Mouse (Mus musculus) hindbrain, embryonic 11.5 days (tissue): ENCODE measurements around the gene Pdcd4. TPM values are rescaled to one million over a fixed set of nuclear protein-coding genes. Genes with fewer than 3 reads are reported as not detected.
"Not testable (repeated sequence)": the region's sequence is repeated elsewhere in the genome, so short reads cannot be mapped to it uniquely, and the experiment has no call there.

Experiments used
- ATAC-seq: fragments of 200-750 bp; cut with Nextera tagmentation; 2 replicates; pipeline ENCODE4 v1.8.0; 2017; ENCODE audit warnings: mild to moderate bottlenecking, moderate TSS enrichment, moderate library complexity; ENCODE audit not compliant: low FRiP score
- DNase-seq: peaks from one replicate; pipeline ENCODE4 v3.0.0-alpha.2; 2015; ENCODE audit warnings: low spot score
- H3K27ac ChIP-seq: fragments of 300-500 bp; sonication (generic); 2 replicates; pipeline ENCODE4 v1.5.1; 2014; ENCODE audit warnings: mild to moderate bottlenecking, low read depth, low read length
- H3K27me3 ChIP-seq: fragments of 300-500 bp; sonication (generic); 2 replicates; pipeline ENCODE4 v1.6.1; 2014; ENCODE audit warnings: mild to moderate bottlenecking, low read length, moderate library complexity, mixed read lengths; ENCODE audit not compliant: control insufficient read depth, insufficient read depth
- H3K36me3 ChIP-seq: fragments of 300-500 bp; sonication (generic); 2 replicates; pipeline ENCODE4 v1.6.1; 2014; ENCODE audit warnings: mild to moderate bottlenecking, low read length, moderate library complexity, mixed read lengths; ENCODE audit not compliant: control insufficient read depth, insufficient read depth
- H3K4me1 ChIP-seq: fragments of 300-500 bp; sonication (generic); replicated peaks from 2 replicates; pipeline ENCODE4 v1.6.1; 2014; ENCODE audit warnings: low read length, mixed read lengths; ENCODE audit not compliant: control insufficient read depth, insufficient read depth
- H3K4me2 ChIP-seq: fragments of 300-500 bp; sonication (generic); replicated peaks from 2 replicates; pipeline ENCODE4 v1.6.1; 2014; ENCODE audit warnings: mild to moderate bottlenecking, low read depth, low read length
- H3K4me3 ChIP-seq: fragments of 300-500 bp; sonication (generic); 2 replicates; pipeline ENCODE4 v1.5.1; 2014; ENCODE audit warnings: low read depth, low read length
- H3K9ac ChIP-seq: fragments of 300-500 bp; sonication (generic); 2 replicates; pipeline ENCODE4 v1.6.1; 2014; ENCODE audit warnings: low read depth, low read length
- H3K9me3 ChIP-seq: fragments of 300-500 bp; sonication (generic); 2 replicates; pipeline ENCODE4 v1.6.1; 2016; ENCODE audit warnings: low read length; ENCODE audit not compliant: control insufficient read depth
- WGBS: fragments of 180-500 bp; shearing (Covaris S2); extraction: QIAGEN DNeasy Blood & Tissue Kit; methylation state at CpG from one replicate; pipeline ENCODE4 v1.1.7; 2014; 5-methylcytosine and 5-hydroxymethylcytosine counted together
- polyA plus RNA-seq: library from polyadenylated mRNA; unstranded; fragments of >200 nt; fragmentation: Nextera tagmentation; extraction: Ambion mirVana; gene quantifications from 2 replicates; pipeline ENCODE4 v1.2.1, GENCODE M21; 2014

Pdcd4 gene
- polyA plus RNA-seq, 1 experiment from 2014 or later, result 82.4 TPM

DNA sequence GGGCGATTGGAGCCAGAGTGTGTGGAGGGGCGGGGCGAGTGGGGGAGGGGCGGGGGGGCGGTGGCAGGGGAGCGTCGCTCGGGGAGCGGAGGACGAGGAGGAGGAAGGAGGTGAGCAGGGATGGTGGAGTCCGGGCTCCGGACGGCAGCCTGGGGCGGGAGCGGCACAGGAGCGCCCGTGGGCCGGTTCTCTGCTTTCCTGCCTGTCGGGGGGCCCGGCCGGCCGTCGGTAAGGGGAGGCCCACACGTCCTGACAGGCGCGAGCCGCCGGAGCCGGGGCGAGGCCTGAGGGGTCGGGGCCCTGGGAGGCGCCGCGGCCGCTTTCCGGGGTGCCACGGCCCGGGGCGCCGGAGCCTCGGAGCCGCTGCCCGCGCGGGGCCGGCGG, 52.7 kb downstream of the Pdcd4 start:
- Histone ChIP-seq H3K4me1 (no peaks in the 10 kb centered on the region; the same call in 1 of the 2 replicates), H3K9me3 (no peaks in the 10 kb centered on the region), H3K27ac (peak overlapping the region; percentile 94), H3K4me3 (peak overlapping the region; percentile 87), H3K27me3 (no peaks in the 10 kb centered on the region), H3K4me2 (peak overlapping the region; percentile 49; the same call in 1 of the 2 replicates), H3K36me3 (no peaks in the 10 kb centered on the region), H3K9ac (peak overlapping the region; percentile 93)
- DNase-seq, result no peak
- WGBS, result 0% methylated on average over 24 of the region's 47 CpGs
- ATAC-seq, result no peak; the same call in 1 of the 2 replicates

DNA sequence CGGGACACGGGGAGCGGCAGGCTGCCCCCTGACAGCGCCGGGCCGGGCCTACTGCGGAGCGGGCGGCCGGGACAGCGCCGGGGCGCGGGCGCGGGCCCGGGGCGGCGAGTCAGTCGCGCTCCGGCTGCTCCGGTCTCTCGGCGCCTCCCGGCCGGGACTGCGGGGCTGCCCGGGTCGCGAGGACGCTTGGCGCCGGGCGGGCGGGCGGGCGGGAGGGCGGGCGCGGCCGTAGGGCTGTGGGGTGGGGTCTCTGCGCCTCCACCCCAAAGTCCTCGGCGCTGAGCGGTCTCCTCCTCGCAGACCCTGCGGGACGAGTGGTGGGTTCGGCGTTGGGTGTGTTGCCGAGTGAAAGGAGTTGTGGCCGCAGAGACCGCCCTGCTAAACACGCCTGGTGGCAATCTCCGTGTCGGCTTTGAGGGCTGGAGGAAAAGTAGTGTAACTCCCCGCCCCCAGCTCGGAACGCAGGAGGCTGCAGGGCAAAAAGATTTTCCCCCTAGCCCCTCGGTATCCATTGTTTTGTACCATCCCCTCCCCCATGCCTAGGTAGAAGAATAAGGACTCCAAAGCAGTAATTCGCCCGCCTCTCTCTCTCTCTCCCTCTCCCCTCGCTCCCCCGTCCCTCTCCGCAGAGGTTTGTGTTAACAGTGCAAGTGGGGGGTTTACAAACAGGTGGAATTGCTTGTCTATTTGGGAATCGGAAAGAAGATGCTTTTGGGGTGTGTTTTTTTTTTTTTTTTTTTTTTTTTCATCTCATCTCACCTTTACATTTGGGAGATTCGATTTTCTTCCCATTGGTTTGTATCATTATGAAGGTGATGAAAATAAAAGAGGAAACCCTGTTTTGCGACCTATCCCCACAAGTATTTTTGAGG, 53.4 kb downstream of the Pdcd4 start:
- H3K4me3 ChIP-seq, result peak overlapping the region; percentile 87
- ATAC-seq (peak; percentile 30), DNase-seq (peak; percentile 77)
- H3K27ac ChIP-seq, result peak overlapping the region; percentile 94
- H3K4me2 ChIP-seq, result peak overlapping the region; percentile 49
- H3K9ac ChIP-seq, result peak overlapping the region; percentile 93
- no peaks in the 10 kb centered on the region; the same call in 1 of the 2 replicates for H3K4me1 ChIP-seq
- no peaks in the 10 kb centered on the region for H3K36me3 ChIP-seq
- 2% methylated on average over 29 of the region's 69 CpGs for WGBS
- no peaks in the 10 kb centered on the region for H3K27me3 ChIP-seq
- no peaks in the 10 kb centered on the region for H3K9me3 ChIP-seq

DNA sequence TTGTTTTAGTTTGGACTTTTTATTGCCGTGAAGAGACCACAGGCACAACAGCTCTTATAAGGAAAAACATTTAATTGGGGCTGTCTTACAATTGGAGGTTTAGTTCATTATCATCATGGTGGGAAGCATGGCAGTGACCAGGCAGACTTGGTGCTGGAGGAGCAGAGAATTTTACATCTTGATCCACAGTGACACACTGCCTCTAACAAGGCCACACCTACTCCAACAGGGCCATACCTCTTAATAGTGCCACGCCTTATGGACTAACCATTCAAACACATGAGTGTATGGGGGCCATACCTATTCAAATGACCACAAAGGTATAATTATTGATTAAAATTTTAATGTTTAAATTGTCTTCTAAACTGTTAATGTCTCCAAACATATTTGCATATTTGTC, 65.5 kb downstream of the Pdcd4 start:
- no peaks in the 10 kb centered on the region for H3K9me3 ChIP-seq
- DNase-seq, result no peak
- no peaks in the 10 kb centered on the region for H3K36me3 ChIP-seq
- WGBS, result 94% methylated on average over 2 of the region's 2 CpGs
- no peaks in the 10 kb centered on the region for H3K4me1 ChIP-seq
- no peak overlapping the region for H3K4me2 ChIP-seq
- H3K27me3 ChIP-seq, result no peaks in the 10 kb centered on the region
- H3K9ac ChIP-seq, result no peak overlapping the region
- ATAC-seq, result no peak
- H3K27ac ChIP-seq, result no peak overlapping the region
- H3K4me3 ChIP-seq, result no peak overlapping the region

DNA sequence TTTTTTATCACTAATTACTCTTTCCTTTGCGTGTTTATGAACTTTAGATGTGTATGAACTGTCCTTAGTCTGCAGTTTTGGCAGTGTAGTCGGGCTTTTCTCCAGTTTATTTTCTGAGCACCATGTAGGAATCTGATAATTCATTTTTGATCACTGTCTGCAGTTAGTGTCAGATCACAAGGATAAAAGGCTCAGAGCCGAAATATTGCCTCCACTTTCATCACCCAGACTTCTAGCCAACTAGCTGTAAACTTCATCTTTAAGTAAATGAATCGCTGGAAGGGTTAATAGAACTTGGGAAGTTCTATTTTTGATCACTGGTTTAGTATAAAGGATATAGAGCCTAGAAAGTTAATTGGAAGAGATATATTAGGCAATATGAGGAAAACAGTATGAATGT, 70.5 kb downstream of the Pdcd4 start:
- WGBS, result 92% methylated on average over 4 of the region's 4 CpGs
- Histone ChIP-seq H3K9me3 (no peaks in the 10 kb centered on the region), H3K27ac (no peak overlapping the region), H3K4me3 (no peak overlapping the region), H3K4me2 (no peak overlapping the region), H3K9ac (no peak overlapping the region), H3K4me1 (no peaks in the 10 kb centered on the region), H3K36me3 (no peaks in the 10 kb centered on the region), H3K27me3 (no peaks in the 10 kb centered on the region)
- ATAC-seq (no peak), DNase-seq (no peak)

DNA sequence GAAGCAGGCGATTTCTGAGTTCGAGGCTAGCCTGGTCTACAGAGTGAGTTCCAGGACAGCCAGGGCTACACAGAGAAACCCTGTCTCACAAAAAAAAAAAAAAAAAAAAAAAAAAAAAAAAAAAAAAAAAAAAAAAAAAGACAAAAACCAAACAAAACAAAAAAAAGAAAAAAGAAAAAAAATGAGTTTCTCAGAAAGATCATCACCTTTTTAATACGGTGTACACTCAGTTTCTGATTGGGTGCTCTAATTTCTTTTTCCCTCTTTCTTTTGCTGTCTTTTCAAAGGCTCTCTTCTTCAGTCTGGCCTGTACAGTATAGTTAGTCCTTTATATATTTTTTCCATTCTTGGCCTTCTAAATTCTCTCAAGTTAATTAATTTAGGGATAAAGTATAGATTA, 72.3 kb downstream of the Pdcd4 start:
- H3K27ac ChIP-seq, H3K4me3 ChIP-seq, DNase-seq, H3K4me2 ChIP-seq, H3K27me3 ChIP-seq, H3K9ac ChIP-seq, H3K4me1 ChIP-seq, H3K9me3 ChIP-seq, H3K36me3 ChIP-seq, ATAC-seq: not testable (repeated sequence)
- 98% methylated on average over 3 of the region's 3 CpGs for WGBS

DNA sequence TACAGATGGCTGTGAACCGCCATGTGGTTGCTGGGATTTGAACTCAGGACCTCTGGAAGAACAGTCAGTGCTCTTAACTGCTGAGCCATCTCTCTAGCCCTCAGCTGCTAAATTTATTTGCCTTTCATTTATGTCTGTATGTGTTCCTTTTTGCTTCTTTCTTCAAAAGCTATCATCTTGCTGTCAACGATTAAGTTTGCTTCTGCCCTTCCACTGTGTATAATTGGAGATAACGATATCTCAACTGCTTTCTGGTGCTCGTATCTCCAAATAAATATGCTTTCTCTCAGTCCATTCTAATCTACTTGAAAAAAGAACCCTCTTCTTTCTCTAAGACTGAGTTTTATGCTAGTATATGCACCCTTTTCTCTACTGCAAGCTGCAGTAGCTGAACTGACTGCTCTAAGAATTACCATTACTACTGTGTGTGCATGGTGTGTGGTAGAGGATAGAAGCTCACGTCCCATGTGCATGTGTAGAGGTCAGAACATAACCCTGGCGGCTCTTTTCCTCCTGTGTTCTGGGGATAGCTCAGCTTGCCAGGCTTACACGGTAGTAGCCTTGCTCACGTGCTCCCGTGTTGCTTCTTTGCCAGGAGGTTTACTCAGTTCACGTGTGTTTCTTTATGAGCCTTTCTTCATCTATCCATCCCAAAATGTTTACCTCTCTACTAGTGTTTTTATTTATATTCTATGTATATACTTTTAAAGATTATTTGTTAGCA, 73.0 kb downstream of the Pdcd4 start:
- H3K4me2 ChIP-seq, result no peak overlapping the region
- H3K36me3 ChIP-seq, result no peaks in the 10 kb centered on the region
- ATAC-seq (no peak), DNase-seq (no peak)
- H3K27ac ChIP-seq, result no peak overlapping the region
- H3K9me3 ChIP-seq, result no peaks in the 10 kb centered on the region
- no peaks in the 10 kb centered on the region for H3K4me1 ChIP-seq
- no peaks in the 10 kb centered on the region for H3K27me3 ChIP-seq
- no peak overlapping the region for H3K9ac ChIP-seq
- H3K4me3 ChIP-seq, result no peak overlapping the region
- 94% methylated on average over 10 of the region's 10 CpGs for WGBS

DNA sequence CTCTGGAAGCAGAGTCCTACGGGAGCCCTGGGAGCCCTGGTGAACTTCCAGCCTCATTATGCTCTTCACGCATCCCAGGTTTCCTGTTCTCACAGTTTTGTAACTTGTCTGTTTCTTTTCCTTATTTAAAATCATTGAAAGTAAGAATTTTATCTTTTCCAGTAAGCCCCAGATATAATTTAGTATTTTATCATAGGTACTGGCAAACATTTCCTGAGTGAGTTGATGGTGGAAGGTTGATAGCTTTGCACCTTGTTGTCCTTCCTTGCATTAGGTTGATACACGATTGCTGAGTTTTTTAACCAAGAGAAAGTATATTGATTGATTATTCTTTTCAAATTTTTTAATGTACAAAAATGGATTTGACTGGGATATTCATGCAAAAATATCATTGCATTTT, 77.2 kb downstream of the Pdcd4 start:
- ATAC-seq (no peak), DNase-seq (no peak)
- no peak overlapping the region for H3K27ac ChIP-seq
- no peaks in the 10 kb centered on the region for H3K4me1 ChIP-seq
- no peaks in the 10 kb centered on the region for H3K36me3 ChIP-seq
- no peaks in the 10 kb centered on the region for H3K9me3 ChIP-seq
- H3K9ac ChIP-seq, result no peak overlapping the region
- H3K4me2 ChIP-seq, result no peak overlapping the region
- no peaks in the 10 kb centered on the region for H3K27me3 ChIP-seq
- 92% methylated on average over 3 of the region's 3 CpGs for WGBS
- no peak overlapping the region for H3K4me3 ChIP-seq

DNA sequence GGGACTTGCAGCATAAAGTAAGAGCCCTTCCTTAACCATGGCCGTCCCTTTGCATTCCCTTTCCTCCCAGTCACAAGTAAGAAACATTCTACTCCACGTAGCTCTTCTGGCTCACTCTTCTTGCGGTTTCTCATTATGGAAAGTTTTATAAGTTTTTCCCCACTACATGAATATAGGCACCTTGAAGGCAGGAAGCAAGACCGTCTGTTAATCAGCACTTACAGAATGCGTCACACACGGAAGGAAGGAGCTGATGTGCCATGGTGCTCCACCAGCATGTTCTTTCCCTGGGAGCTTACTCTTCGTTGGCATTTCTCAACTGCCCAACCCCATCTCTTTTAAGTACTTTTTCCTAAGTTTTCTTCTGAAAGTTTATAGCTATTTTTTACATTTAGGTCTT, 79.9 kb downstream of the Pdcd4 start:
- H3K9me3 ChIP-seq, result no peaks in the 10 kb centered on the region
- H3K27ac ChIP-seq, result no peak overlapping the region
- H3K9ac ChIP-seq, result no peak overlapping the region
- H3K4me1 ChIP-seq, result no peaks in the 10 kb centered on the region
- H3K36me3 ChIP-seq, result no peaks in the 10 kb centered on the region
- ATAC-seq, result no peak
- DNase-seq, result no peak
- WGBS, result 83% methylated on average over 7 of the region's 7 CpGs
- no peaks in the 10 kb centered on the region for H3K27me3 ChIP-seq
- H3K4me3 ChIP-seq, result no peak overlapping the region
- H3K4me2 ChIP-seq, result no peak overlapping the region
